Mouse (Mus musculus) midbrain, embryonic 11.5 days (tissue): ENCODE measurements around the gene Col2a1. TPM values are rescaled to one million over a fixed set of nuclear protein-coding genes. Genes with fewer than 3 reads are reported as not detected.

ENCODE experiments used
- ATAC-seq: fragments of 200-750 bp; cut with Nextera tagmentation; 2 replicates; pipeline ENCODE4 v1.8.0; 2017; ENCODE audit warnings: moderate TSS enrichment, moderate library complexity; ENCODE audit not compliant: low FRiP score
- DNase-seq: peaks from one replicate; pipeline ENCODE4 v3.0.0; 2015; ENCODE audit warnings: low spot score; ENCODE audit errors: missing footprints
- H3K27ac ChIP-seq: fragments of 300-500 bp; sonication (generic); 2 replicates; pipeline ENCODE4 v1.5.1; 2014; ENCODE audit warnings: low read depth, low read length
- H3K27me3 ChIP-seq: fragments of 300-500 bp; sonication (generic); 2 replicates; pipeline ENCODE4 v1.6.1; 2014; ENCODE audit warnings: mild to moderate bottlenecking, low read length, moderate library complexity, mixed read lengths; ENCODE audit not compliant: control insufficient read depth, insufficient read depth
- H3K36me3 ChIP-seq: fragments of 300-500 bp; sonication (generic); 2 replicates; pipeline ENCODE4 v1.6.1; 2014; ENCODE audit warnings: mild to moderate bottlenecking, low read length, moderate library complexity, mixed read lengths; ENCODE audit not compliant: control insufficient read depth, insufficient read depth
- H3K4me1 ChIP-seq: fragments of 300-500 bp; sonication (generic); 2 replicates; pipeline ENCODE4 v1.6.1; 2014; ENCODE audit warnings: low read length; ENCODE audit not compliant: control insufficient read depth, insufficient read depth
- H3K4me2 ChIP-seq: fragments of 300-500 bp; sonication (generic); 2 replicates; pipeline ENCODE4 v1.6.1; 2014; ENCODE audit warnings: mild to moderate bottlenecking, moderate library complexity
- H3K4me3 ChIP-seq: fragments of 300-500 bp; sonication (generic); 2 replicates; pipeline ENCODE4 v1.5.1; 2014; ENCODE audit warnings: low read depth, low read length
- H3K9ac ChIP-seq: fragments of 300-500 bp; sonication (generic); 2 replicates; pipeline ENCODE4 v1.6.1; 2014; ENCODE audit warnings: low read length
- H3K9me3 ChIP-seq: fragments of 300-500 bp; sonication (generic); 2 replicates; pipeline ENCODE4 v1.6.1; 2016; ENCODE audit warnings: low read length; ENCODE audit not compliant: control insufficient read depth
- WGBS: fragments of 180-500 bp; shearing (Covaris S2); extraction: QIAGEN DNeasy Blood & Tissue Kit; methylation state at CpG from one replicate; pipeline ENCODE4 v1.1.7; 2014; 5-methylcytosine and 5-hydroxymethylcytosine counted together
- polyA plus RNA-seq: library from polyadenylated mRNA; unstranded; fragments of >200 nt; fragmentation: Nextera tagmentation; extraction: Ambion mirVana; gene quantifications from 2 replicates; pipeline ENCODE4 v1.2.1, GENCODE M21; 2014

Gene Col2a1
- polyA plus RNA-seq, 1 experiment from 2014 or later: 94.6 TPM

- H3K36me3 ChIP-seq: peaks cover 27% of the 10 kb centered on the region
- H3K9me3 ChIP-seq: no peaks in the 10 kb centered on the region
- no peaks in the 10 kb centered on the region for H3K27me3 ChIP-seq
- ATAC-seq (0 out of 2 replicates have a peak, but pooled peaks have one; percentile 16), DNase-seq (no peak)
- H3K4me2 ChIP-seq: no peak overlapping the region
- H3K9ac ChIP-seq: no peak overlapping the region
- 22% methylated on average over 11 of the region's 11 CpGs for WGBS
- no peak overlapping the region for H3K4me3 ChIP-seq
- H3K27ac ChIP-seq: no peak overlapping the region
- peaks cover 2% of the 10 kb centered on the region for H3K4me1 ChIP-seq
Observed at GRCm38 (mm10) chr15:97973248-97974005, 31.1 kb downstream of the Col2a1 start.

DNA sequence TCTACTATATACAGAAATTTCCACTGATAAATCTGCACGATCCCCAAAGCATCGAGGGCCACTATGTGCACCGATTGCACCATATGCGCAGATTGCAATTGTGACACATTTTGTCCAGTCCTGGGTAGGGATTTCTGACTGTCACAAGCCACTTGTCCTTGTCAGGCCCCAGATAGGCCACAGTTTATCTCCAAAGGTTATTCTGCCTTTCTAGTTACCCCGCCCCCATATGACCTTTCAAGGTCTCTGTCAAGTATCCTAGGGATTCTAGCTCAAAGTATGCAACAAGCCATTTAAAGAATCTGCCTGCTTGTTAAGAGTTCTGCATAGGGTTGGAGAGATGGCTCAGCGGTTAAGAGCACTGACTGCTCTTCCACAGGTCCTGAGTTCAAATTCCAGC is 31.9 kb downstream of the Col2a1 start:
- no peak overlapping the region for H3K4me2 ChIP-seq
- DNase-seq (no peak), ATAC-seq (no peak)
- no peaks in the 10 kb centered on the region for H3K27me3 ChIP-seq
- H3K27ac ChIP-seq: no peak overlapping the region
- no peak overlapping the region for H3K4me3 ChIP-seq
- no peak overlapping the region for H3K9ac ChIP-seq
- peaks cover 2% of the 10 kb centered on the region for H3K4me1 ChIP-seq
- H3K36me3 ChIP-seq: peaks cover 19% of the 10 kb centered on the region
- no peaks in the 10 kb centered on the region for H3K9me3 ChIP-seq
- 92% methylated on average over 6 of the region's 6 CpGs for WGBS

GRCm38 (mm10) chr15:97970299-97970698 is 34.2 kb downstream of the Col2a1 start:
- peaks cover 4% of the 10 kb centered on the region for H3K4me1 ChIP-seq

GRCm38 (mm10) chr15:97965311-97966045 is 39.0 kb downstream of the Col2a1 start:
- 35% methylated on average over 17 of the region's 17 CpGs for WGBS
- Histone ChIP-seq H3K36me3 (no peaks in the 10 kb centered on the region), H3K4me2 (peak overlapping the region; percentile 69; the same call in 1 of the 2 replicates), H3K4me1 (peaks cover 12% of the 10 kb centered on the region), H3K4me3 (peak overlapping the region; percentile 53; the same call in 1 of the 2 replicates), H3K9ac (no peak overlapping the region), H3K27ac (no peak overlapping the region), H3K27me3 (no peaks in the 10 kb centered on the region), H3K9me3 (no peaks in the 10 kb centered on the region)
- no peak for ATAC-seq
- no peak for DNase-seq

More at GRCm38 (mm10) chr15:97970299-97970698, 34.2 kb downstream of the Col2a1 start:
- ATAC-seq (no peak), DNase-seq (no peak)
- no peaks in the 10 kb centered on the region for H3K36me3 ChIP-seq
- no peak overlapping the region for H3K27ac ChIP-seq
- no peaks in the 10 kb centered on the region for H3K9me3 ChIP-seq
- 43% methylated on average over 6 of the region's 6 CpGs for WGBS
- no peak overlapping the region for H3K4me2 ChIP-seq
- no peaks in the 10 kb centered on the region for H3K27me3 ChIP-seq
- no peak overlapping the region for H3K4me3 ChIP-seq
- H3K9ac ChIP-seq: no peak overlapping the region; the same call in 1 of the 2 replicates

- Histone ChIP-seq H3K27ac (peak overlapping the region; percentile 85), H3K4me2 (peak overlapping the region; percentile 69), H3K27me3 (no peaks in the 10 kb centered on the region), H3K9ac (peak overlapping the region; percentile 73), H3K4me1 (peaks cover 10% of the 10 kb centered on the region), H3K36me3 (no peaks in the 10 kb centered on the region), H3K9me3 (no peaks in the 10 kb centered on the region), H3K4me3 (peak overlapping the region; percentile 53)
- ATAC-seq (peak; percentile 33; the same call in 1 of the 2 replicates), DNase-seq (peak; percentile 89)
- 8% methylated on average over 7 of the region's 7 CpGs for WGBS
Observed at GRCm38 (mm10) chr15:97964836-97965187, 39.7 kb downstream of the Col2a1 start.

- Histone ChIP-seq H3K9ac (peak within 1 kb of the TSS; percentile 73), H3K9me3 (no peaks in the 10 kb centered on the region), H3K4me1 (peaks cover 10% of the 10 kb centered on the region), H3K27ac (peak within 1 kb of the TSS; percentile 85), H3K36me3 (no peaks in the 10 kb centered on the region), H3K27me3 (no peaks in the 10 kb centered on the region), H3K4me2 (peak within 1 kb of the TSS; percentile 69), H3K4me3 (peak within 1 kb of the TSS; percentile 53)
- under 1% methylated on average over 67 of the region's 67 CpGs for WGBS
- peak; percentile 100 for DNase-seq
- ATAC-seq: peak; percentile 94
Observed at GRCm38 (mm10) chr15:97963989-97964835, 40.3 kb downstream of the Col2a1 start, which contains the start of gene Tmem106c. Gene Tmem106c, plus strand, starts transcription at chr15:97964200.

- H3K9ac ChIP-seq: peak overlapping the region; percentile 66
- peak overlapping the region; percentile 69 for H3K4me2 ChIP-seq
- 9% methylated on average over 13 of the region's 13 CpGs for WGBS
- H3K4me1 ChIP-seq: peaks cover 10% of the 10 kb centered on the region
- peak overlapping the region; percentile 53 for H3K4me3 ChIP-seq
- H3K36me3 ChIP-seq: no peaks in the 10 kb centered on the region
- H3K27ac ChIP-seq: no peak overlapping the region
- no peaks in the 10 kb centered on the region for H3K9me3 ChIP-seq
- ATAC-seq (peak; percentile 17; the same call in 1 of the 2 replicates), DNase-seq (no peak)
- no peaks in the 10 kb centered on the region for H3K27me3 ChIP-seq
Observed at GRCm38 (mm10) chr15:97963329-97963988, 41.0 kb downstream of the Col2a1 start.

GRCm38 (mm10) chr15:97956416-97956815 is 48.1 kb downstream of the Col2a1 start:
- H3K4me3 ChIP-seq: no peak overlapping the region
- no peaks in the 10 kb centered on the region for H3K9me3 ChIP-seq
- peaks cover 6% of the 10 kb centered on the region for H3K4me1 ChIP-seq
- no peak for ATAC-seq
- no peak overlapping the region for H3K9ac ChIP-seq
- DNase-seq: peak; percentile 37
- WGBS: 80% methylated on average over 11 of the region's 11 CpGs
- no peaks in the 10 kb centered on the region for H3K27me3 ChIP-seq
- no peak overlapping the region for H3K4me2 ChIP-seq
- no peak overlapping the region for H3K27ac ChIP-seq
- no peaks in the 10 kb centered on the region for H3K36me3 ChIP-seq
